ENCODE assay signal across 8 mouse cellular contexts in the genomic region with DNA sequence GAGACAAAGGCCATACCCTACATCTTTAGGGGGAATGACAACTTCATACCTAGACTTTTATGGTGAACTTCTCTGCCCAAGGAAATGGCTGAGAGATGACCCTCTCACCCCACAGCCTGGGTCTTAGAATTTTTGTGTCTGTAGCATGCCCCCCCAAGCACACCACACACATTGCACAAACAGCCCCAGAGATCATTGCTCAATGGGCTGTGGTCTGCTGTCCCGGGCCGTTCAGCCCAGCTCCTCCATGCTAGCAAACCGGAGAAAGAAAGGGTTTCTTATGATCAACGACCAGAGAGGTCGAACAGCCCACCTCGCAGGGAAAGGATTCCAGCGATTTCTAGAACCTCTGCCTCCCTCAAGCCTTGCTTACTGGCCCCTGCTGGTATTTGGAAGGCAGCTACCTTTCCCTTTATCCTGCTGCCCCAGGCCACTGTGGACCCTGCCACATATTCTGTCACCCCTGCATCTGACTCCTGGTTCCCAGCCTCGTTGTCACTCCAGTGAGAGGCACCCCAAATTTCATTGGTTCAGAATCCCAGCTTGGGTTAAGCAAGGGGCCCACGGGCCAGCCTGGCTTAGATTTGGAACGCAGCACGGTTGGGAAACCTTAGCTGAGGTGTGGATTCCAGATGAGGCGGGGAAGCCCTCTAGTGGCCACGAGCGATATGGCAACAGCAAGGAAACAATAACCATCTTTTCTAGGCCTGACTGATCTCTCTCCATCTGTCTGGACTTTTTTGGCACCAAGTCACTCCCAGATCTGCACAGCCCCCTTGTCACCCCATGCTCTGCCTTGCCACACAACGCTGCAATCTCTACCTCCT. TPM values are rescaled to one million over a fixed set of nuclear protein-coding genes. Genes with fewer than 3 reads are reported as not detected.
A peak's percentile ranks its signal among the peaks of the same experiment; 100 is the strongest.
DNase-seq lines count a peak whose midpoint lies in the region; ATAC-seq and TF ChIP-seq lines count a peak whose summit lies in the region.

No protein-coding gene starts in this region.

- ATAC-seq in frontal cortex, adult (ENCODE audit: low TSS enrichment): peak; percentile 90
- peak; percentile 51 for ATAC-seq in lung, postnatal 0 days

- H3K4me3 ChIP-seq in hindbrain, embryonic 10.5 days: no peak overlapping the region
- H3K4me3 ChIP-seq in lung, postnatal 0 days (ENCODE audit: low read depth, low read length): no peak overlapping the region

- no peaks in the 10 kb centered on the region for H3K36me3 ChIP-seq in hindbrain, embryonic 10.5 days
- H3K36me3 ChIP-seq in lung, postnatal 0 days (ENCODE audit: insufficient read depth, low read length): no peaks in the 10 kb centered on the region

- WGBS in hindbrain, embryonic 10.5 days: 32% methylated on average over 15 of the region's 15 CpGs
- 17% methylated on average over 15 of the region's 15 CpGs for WGBS in lung, postnatal 0 days

- H3K4me2 ChIP-seq in lung, postnatal 0 days (replicated peaks; ENCODE audit: low read depth, low read length): 0 out of 2 replicates have a peak overlapping the region, but pooled peaks have one; percentile 19

- no peaks in the 10 kb centered on the region for H3K9me3 ChIP-seq in hindbrain, embryonic 10.5 days
- no peaks in the 10 kb centered on the region for H3K9me3 ChIP-seq in lung, postnatal 0 days (ENCODE audit: low read length)

- peak; percentile 46 for DNase-seq in MEL-GATA-1-ER (ENCODE audit: extremely low read depth, low read depth)
- DNase-seq in cerebellum, adult 8-10 months: peak; percentile 76
- peak; percentile 84 for DNase-seq in hindbrain, embryonic 10.5 days (ENCODE audit: low spot score)
- peak; percentile 69 for DNase-seq in layer of hippocampus, adult 9-11 months
- DNase-seq in lung, postnatal 0 days (ENCODE audit: low spot score): peak; percentile 82
- DNase-seq in ovary, postnatal 10 days (ENCODE audit: low spot score): peak; percentile 56
- DNase-seq in thymus, postnatal 10 days (ENCODE audit: low spot score in 2 of 2): peak; percentile 75 to 88

- no peak overlapping the region for H3K9ac ChIP-seq in lung, postnatal 0 days (replicated peaks; ENCODE audit: low read depth)

- H3K27ac ChIP-seq in hindbrain, embryonic 10.5 days: peak overlapping the region; percentile 50
- H3K27ac ChIP-seq in lung, postnatal 0 days (ENCODE audit: low read length): no peak overlapping the region

- H3K27me3 ChIP-seq in hindbrain, embryonic 10.5 days (ENCODE audit: insufficient read depth, poor library complexity, severe bottlenecking): no peaks in the 10 kb centered on the region
- no peaks in the 10 kb centered on the region for H3K27me3 ChIP-seq in lung, postnatal 0 days (replicated peaks; ENCODE audit: insufficient read depth, low read length)

- TF ChIP-seq CTCF in lung, postnatal 0 days (IDR thresholded peaks at IDR 0.05): peak; percentile 95

- H3K4me1 ChIP-seq in hindbrain, embryonic 10.5 days (replicated peaks): peaks cover 19% of the 10 kb centered on the region
- no peaks in the 10 kb centered on the region for H3K4me1 ChIP-seq in lung, postnatal 0 days (ENCODE audit: insufficient read depth, low read depth, low read length)

- TF ChIP-seq EP300 in lung, postnatal 0 days (IDR thresholded peaks at IDR 0.05): no peak

RNA-seq across cellular contexts. Expression of gene Lrrc8d, which starts 45.3 kb away (rescaled TPM):
- polyA plus RNA-seq in hindbrain, embryonic 10.5 days (2016; fragmentation: Nextera tagmentation; extraction: Ambion mirVana): 20.9 and 24.4 TPM in 2 replicates
- 20.5 and 23.2 TPM in 2 replicates for polyA plus RNA-seq in lung, postnatal 0 days (2015; fragmentation: Nextera tagmentation; extraction: Ambion mirVana)
